Mouse (Mus musculus) limb, embryonic 12.5 days (tissue): ENCODE data around the gene Gapdh. TPM values are rescaled to one million over a fixed set of nuclear protein-coding genes. Genes with fewer than 3 reads are reported as not detected.

Experiments
- ATAC-seq: fragments of 200-750 bp; cut with Nextera tagmentation; 2 replicates; pipeline ENCODE4 v1.8.0; 2017; ENCODE audit warnings: low read depth, moderate TSS enrichment; ENCODE audit not compliant: insufficient number of reproducible peaks, insufficient read depth, low FRiP score, low TSS enrichment
- H3K27ac ChIP-seq: fragments of 300-500 bp; sonication (generic); 2 replicates; pipeline ENCODE4 v1.5.1; 2016; ENCODE audit warnings: mild to moderate bottlenecking, moderate library complexity
- H3K27me3 ChIP-seq: fragments of 300-500 bp; sonication (generic); 2 replicates; pipeline ENCODE4 v1.6.1; 2016; ENCODE audit warnings: mild to moderate bottlenecking, moderate library complexity
- H3K36me3 ChIP-seq: fragments of 300-500 bp; sonication (generic); 2 replicates; pipeline ENCODE4 v1.6.1; 2016; ENCODE audit warnings: mild to moderate bottlenecking, moderate library complexity
- H3K4me1 ChIP-seq: fragments of 300-500 bp; sonication (generic); replicated peaks from 2 replicates; pipeline ENCODE4 v1.6.1; 2016
- H3K4me2 ChIP-seq: fragments of 300-500 bp; sonication (generic); 2 replicates; pipeline ENCODE4 v1.6.1; 2016; ENCODE audit warnings: mild to moderate bottlenecking, moderate library complexity
- H3K4me3 ChIP-seq: fragments of 300-500 bp; sonication (generic); replicated peaks from 2 replicates; pipeline ENCODE4 v1.5.1; 2016; ENCODE audit warnings: mild to moderate bottlenecking
- H3K9ac ChIP-seq: fragments of 300-500 bp; sonication (generic); replicated peaks from 2 replicates; pipeline ENCODE4 v1.6.1; 2016; ENCODE audit warnings: mild to moderate bottlenecking, moderate library complexity
- H3K9me3 ChIP-seq: fragments of 300-500 bp; sonication (generic); 2 replicates; pipeline ENCODE4 v1.6.1; 2016; ENCODE audit warnings: mild to moderate bottlenecking, moderate library complexity
- WGBS: fragments of 180-500 bp; shearing (Covaris S2); methylation state at CpG from one replicate; pipeline ENCODE4 v1.1.7; 2016; 5-methylcytosine and 5-hydroxymethylcytosine counted together
- polyA plus RNA-seq: library from polyadenylated mRNA; unstranded; fragments of >200 nt; fragmentation: Nextera tagmentation; extraction: Ambion mirVana; gene quantifications from 2 replicates; pipeline ENCODE4 v1.2.1, GENCODE M21; 2016

Gapdh gene
- polyA plus RNA-seq, 1 experiment from 2014 or later = 2,264 TPM

GRCm38 (mm10) chr6:125148251-125148925, 17.9 kb downstream of the Gapdh start:
- Histone ChIP-seq H3K36me3 (peaks cover 49% of the 10 kb centered on the region), H3K27ac (peak overlapping the region; percentile 53; the same call in 1 of the 2 replicates), H3K27me3 (no peaks in the 10 kb centered on the region), H3K4me1 (peaks cover 40% of the 10 kb centered on the region), H3K9me3 (no peaks in the 10 kb centered on the region), H3K4me2 (peak overlapping the region; percentile 1; the same call in 1 of the 2 replicates), H3K4me3 (no peak overlapping the region; the same call in 1 of the 2 replicates), H3K9ac (peak overlapping the region; percentile 37; the same call in 1 of the 2 replicates)
- no peak for ATAC-seq
- WGBS = 75% methylated on average over 18 of the region's 18 CpGs

DNA sequence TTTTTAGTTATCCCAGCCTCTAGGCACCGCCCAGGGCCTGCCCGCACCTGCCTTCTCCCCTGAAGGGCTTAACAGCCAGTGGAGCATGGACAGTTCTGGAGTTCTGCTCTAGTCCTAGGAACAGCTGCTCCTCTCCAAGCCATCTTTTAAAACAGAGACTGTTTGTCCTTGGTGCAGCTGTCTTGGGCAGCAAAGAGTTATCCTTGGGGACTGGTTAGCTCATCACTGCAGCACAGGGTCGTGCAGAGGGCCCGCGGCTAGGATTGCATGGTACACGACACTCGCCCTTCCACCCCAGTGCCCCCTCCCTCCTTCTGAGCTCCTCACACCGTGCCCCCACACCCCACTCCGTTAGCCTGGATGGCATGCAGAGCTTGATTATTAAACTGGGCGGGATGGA, 18.9 kb downstream of the Gapdh start:
- 0 out of 2 replicates have a peak overlapping the region, but pooled peaks have one; percentile 82 for H3K4me3 ChIP-seq
- no peak for ATAC-seq
- H3K27me3 ChIP-seq = no peaks in the 10 kb centered on the region
- H3K9me3 ChIP-seq = no peaks in the 10 kb centered on the region
- H3K4me2 ChIP-seq = peak overlapping the region; percentile 97; the same call in 1 of the 2 replicates
- H3K36me3 ChIP-seq = peaks cover 48% of the 10 kb centered on the region
- peaks cover 40% of the 10 kb centered on the region for H3K4me1 ChIP-seq
- WGBS = 67% methylated on average over 9 of the region's 10 CpGs
- H3K9ac ChIP-seq = 0 out of 2 replicates have a peak overlapping the region, but pooled peaks have one; percentile 28
- 0 out of 2 replicates have a peak overlapping the region, but pooled peaks have one; percentile 1 for H3K27ac ChIP-seq

DNA sequence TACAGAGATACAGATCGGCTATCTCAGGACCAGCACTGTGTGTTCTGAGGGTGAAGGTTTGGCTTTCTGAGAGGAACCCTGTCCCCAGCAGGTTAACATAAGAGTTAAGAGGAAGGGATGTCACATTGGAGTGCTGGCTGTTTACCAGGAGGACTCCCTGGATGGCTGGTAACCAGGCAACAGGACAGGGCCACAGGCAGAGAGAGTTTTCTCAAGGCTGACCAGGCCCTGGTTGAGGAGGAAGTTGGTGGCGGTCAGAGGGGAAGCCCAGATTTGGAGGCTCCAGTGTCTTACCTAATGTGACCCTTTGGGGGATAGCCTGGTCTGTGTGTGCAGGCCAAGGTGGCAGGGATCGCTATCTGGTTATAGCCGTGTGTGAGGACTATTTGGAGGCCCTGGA, 19.5 kb downstream of the Gapdh start:
- 0 out of 2 replicates have a peak overlapping the region, but pooled peaks have one; percentile 31 for H3K27ac ChIP-seq
- H3K4me1 ChIP-seq = peaks cover 40% of the 10 kb centered on the region
- H3K36me3 ChIP-seq = peaks cover 48% of the 10 kb centered on the region
- H3K4me2 ChIP-seq = peak overlapping the region; percentile 97
- no peaks in the 10 kb centered on the region for H3K27me3 ChIP-seq
- H3K9ac ChIP-seq = peak overlapping the region; percentile 90
- peak overlapping the region; percentile 82 for H3K4me3 ChIP-seq
- no peaks in the 10 kb centered on the region for H3K9me3 ChIP-seq
- no peak for ATAC-seq
- 87% methylated on average over 4 of the region's 4 CpGs for WGBS

DNA sequence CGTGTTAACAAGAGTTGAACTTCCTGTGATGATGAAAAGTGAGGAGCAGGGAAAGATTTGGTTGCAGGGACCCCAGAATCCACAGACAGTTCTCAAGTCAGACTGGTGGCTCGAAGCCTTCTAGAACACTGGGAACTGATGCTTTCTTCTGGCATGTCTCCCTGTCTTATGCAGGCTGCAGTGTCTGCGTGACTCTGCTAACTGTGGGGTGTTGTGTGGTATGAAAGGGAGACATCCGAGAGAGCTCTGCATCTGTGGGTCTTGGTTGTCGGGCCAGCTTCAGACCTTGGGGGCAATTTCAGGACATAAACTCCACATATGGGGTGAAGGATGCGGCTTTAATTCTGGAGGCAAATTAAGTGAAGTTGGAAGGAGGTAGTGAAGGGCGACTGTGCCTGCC, 20.1 kb downstream of the Gapdh start:
- Histone ChIP-seq H3K4me3 (peak overlapping the region; percentile 82), H3K9me3 (no peaks in the 10 kb centered on the region), H3K27me3 (no peaks in the 10 kb centered on the region), H3K4me1 (peaks cover 40% of the 10 kb centered on the region), H3K27ac (peak overlapping the region; percentile 95; the same call in 1 of the 2 replicates), H3K36me3 (peaks cover 48% of the 10 kb centered on the region), H3K9ac (peak overlapping the region; percentile 90), H3K4me2 (peak overlapping the region; percentile 97)
- 55% methylated on average over 7 of the region's 7 CpGs for WGBS
- ATAC-seq = no peak

GRCm38 (mm10) chr6:125145479-125145951, 20.8 kb downstream of the Gapdh start:
- Histone ChIP-seq H3K4me2 (peak overlapping the region; percentile 97), H3K4me1 (peaks cover 40% of the 10 kb centered on the region), H3K27ac (peak overlapping the region; percentile 95), H3K27me3 (no peaks in the 10 kb centered on the region), H3K4me3 (peak overlapping the region; percentile 82), H3K9me3 (no peaks in the 10 kb centered on the region), H3K9ac (peak overlapping the region; percentile 90), H3K36me3 (peaks cover 50% of the 10 kb centered on the region)
- WGBS = under 1% methylated on average over 35 of the region's 35 CpGs
- ATAC-seq = peak; percentile 63; the same call in 1 of the 2 replicates

- H3K4me1 ChIP-seq = peaks cover 40% of the 10 kb centered on the region
- peak within 1 kb of the TSS; percentile 95 for H3K27ac ChIP-seq
- no peaks in the 10 kb centered on the region for H3K27me3 ChIP-seq
- H3K9ac ChIP-seq = peak within 1 kb of the TSS; percentile 90
- H3K4me3 ChIP-seq = peak within 1 kb of the TSS; percentile 82
- peaks cover 55% of the 10 kb centered on the region for H3K36me3 ChIP-seq
- H3K9me3 ChIP-seq = no peaks in the 10 kb centered on the region
- under 1% methylated on average over 16 of the region's 16 CpGs for WGBS
- peak; percentile 90 for ATAC-seq
- peak within 1 kb of the TSS; percentile 97 for H3K4me2 ChIP-seq
Measured at GRCm38 (mm10) chr6:125145001-125145400, 21.3 kb downstream of the Gapdh start, which contains the start of gene Iffo1. Iffo1 (plus strand) TSS chr6:125145241.

- Histone ChIP-seq H3K27me3 (no peaks in the 10 kb centered on the region), H3K9ac (no peak overlapping the region), H3K36me3 (peaks cover 59% of the 10 kb centered on the region), H3K9me3 (no peaks in the 10 kb centered on the region), H3K4me1 (peaks cover 36% of the 10 kb centered on the region), H3K4me2 (no peak overlapping the region), H3K27ac (peak overlapping the region; percentile 50; the same call in 1 of the 2 replicates), H3K4me3 (0 out of 2 replicates have a peak overlapping the region, but pooled peaks have one; percentile 1)
- 80% methylated on average over 9 of the region's 9 CpGs for WGBS
- no peak for ATAC-seq
Measured at GRCm38 (mm10) chr6:125143904-125144303, 22.4 kb downstream of the Gapdh start.

GRCm38 (mm10) chr6:125143128-125143527, 23.1 kb downstream of the Gapdh start:
- no peak overlapping the region for H3K9ac ChIP-seq
- peaks cover 61% of the 10 kb centered on the region for H3K36me3 ChIP-seq
- no peak overlapping the region for H3K27ac ChIP-seq
- H3K4me1 ChIP-seq = peaks cover 33% of the 10 kb centered on the region
- H3K9me3 ChIP-seq = no peaks in the 10 kb centered on the region
- no peak overlapping the region for H3K4me3 ChIP-seq
- ATAC-seq = no peak
- H3K4me2 ChIP-seq = no peak overlapping the region
- H3K27me3 ChIP-seq = no peaks in the 10 kb centered on the region
- 76% methylated on average over 3 of the region's 3 CpGs for whole genome bisulfite sequencing

GRCm38 (mm10) chr6:125142436-125142835, 23.8 kb downstream of the Gapdh start:
- Histone ChIP-seq H3K9ac (no peak overlapping the region), H3K4me3 (no peak overlapping the region), H3K4me2 (no peak overlapping the region), H3K4me1 (peaks cover 28% of the 10 kb centered on the region), H3K27ac (no peak overlapping the region), H3K36me3 (peaks cover 68% of the 10 kb centered on the region), H3K9me3 (no peaks in the 10 kb centered on the region), H3K27me3 (no peaks in the 10 kb centered on the region)
- ATAC-seq = no peak
- WGBS = 91% methylated on average over 8 of the region's 8 CpGs

- no peak overlapping the region for H3K4me2 ChIP-seq
- peaks cover 8% of the 10 kb centered on the region for H3K4me1 ChIP-seq
- ATAC-seq = no peak
- peaks cover 94% of the 10 kb centered on the region for H3K36me3 ChIP-seq
- H3K27ac ChIP-seq = no peak overlapping the region
- no peak overlapping the region for H3K4me3 ChIP-seq
- H3K9me3 ChIP-seq = no peaks in the 10 kb centered on the region
- no peak overlapping the region for H3K9ac ChIP-seq
- 85% methylated on average over 7 of the region's 7 CpGs for WGBS
- no peaks in the 10 kb centered on the region for H3K27me3 ChIP-seq
Measured at GRCm38 (mm10) chr6:125139747-125140146, 26.5 kb downstream of the Gapdh start.

- WGBS = 93% methylated on average over 19 of the region's 19 CpGs
- no peaks in the 10 kb centered on the region for H3K27me3 ChIP-seq
- no peak overlapping the region for H3K27ac ChIP-seq
- H3K9me3 ChIP-seq = no peaks in the 10 kb centered on the region
- H3K4me2 ChIP-seq = no peak overlapping the region
- H3K36me3 ChIP-seq = peaks cover 91% of the 10 kb centered on the region
- no peak overlapping the region for H3K4me3 ChIP-seq
- ATAC-seq = no peak
- no peak overlapping the region for H3K9ac ChIP-seq
- peaks cover 12% of the 10 kb centered on the region for H3K4me1 ChIP-seq
Measured at GRCm38 (mm10) chr6:125137002-125137671, 29.1 kb downstream of the Gapdh start.
